Mouse (Mus musculus): ENCODE results near the gene Iqce. TPM values are rescaled to one million over a fixed set of nuclear protein-coding genes. Genes with fewer than 3 reads are reported as not detected.

Gene Iqce
- polyA plus RNA-seq, 1 experiment from 2014 or later, result 13.4 TPM

DNA sequence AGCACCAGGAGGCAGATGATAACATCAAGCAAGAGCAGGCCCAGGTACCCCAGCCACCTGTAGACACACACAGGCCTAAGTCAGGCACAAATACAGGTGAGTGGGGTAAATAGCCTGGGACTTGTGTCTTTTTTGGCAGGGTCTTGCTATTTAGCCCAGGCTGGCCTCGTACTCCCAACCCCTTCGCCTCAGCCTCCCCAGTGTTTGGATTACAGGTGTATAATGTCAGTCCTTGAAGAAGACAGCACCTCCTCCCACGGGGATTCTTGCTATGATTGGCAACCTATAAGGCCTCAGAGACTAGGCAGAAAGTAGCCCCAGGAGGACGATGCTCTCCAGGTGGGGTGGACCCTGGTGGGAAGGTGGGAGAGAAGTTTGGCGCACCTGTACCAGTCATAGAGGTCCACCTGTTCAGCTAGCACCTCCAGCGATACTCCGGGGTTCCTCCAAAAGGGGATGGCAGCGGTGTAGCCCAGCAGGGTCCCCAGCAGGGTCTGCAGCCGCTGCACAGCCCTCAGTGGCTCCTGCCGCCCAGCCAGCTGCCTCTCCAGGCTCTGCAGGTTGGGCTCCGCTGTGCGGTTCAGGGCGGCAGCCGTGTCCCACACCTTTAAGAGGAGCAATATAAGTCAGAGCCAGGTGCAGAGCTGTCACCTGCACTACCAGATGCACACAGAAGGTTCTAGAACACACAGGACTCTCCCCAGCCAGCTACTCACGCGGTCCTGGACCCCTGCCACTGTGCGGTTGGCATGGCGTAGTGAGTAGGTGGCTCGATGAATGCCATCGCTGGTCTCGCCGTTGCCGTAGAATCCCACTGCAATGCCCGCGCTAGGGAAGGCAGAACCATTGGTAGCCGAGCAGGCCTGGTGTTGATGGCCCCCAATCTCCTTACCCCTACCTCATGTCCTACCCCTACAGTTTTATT lies 67.1 kb downstream of the Iqce start:
- Histone ChIP-seq H3K27me3 (replicated peaks; ENCODE audit: control insufficient read depth, insufficient read depth, low read length) (no peaks in the 10 kb centered on the region), H3K27ac (ENCODE audit: low read depth, low read length) (no peak overlapping the region), H3K4me2 (ENCODE audit: low read length) (no peak overlapping the region), H3K9me3 (replicated peaks; ENCODE audit: control insufficient read depth, low read length) (no peaks in the 10 kb centered on the region), H3K36me3 (ENCODE audit: control insufficient read depth, insufficient read depth, low read length) (peaks cover 97% of the 10 kb centered on the region), H3K9ac (ENCODE audit: low read length) (no peak overlapping the region), H3K4me1 (ENCODE audit: control insufficient read depth, insufficient read depth, low read length) (0 out of 2 replicates have a peak, but pooled peaks cover 3% of the 10 kb centered on the region), H3K4me3 (ENCODE audit: low read depth, low read length) (no peak overlapping the region)
- ATAC-seq (no peak), DNase-seq (ENCODE audit: low spot score) (no peak)
- WGBS, result 87% methylated on average over 26 of the region's 26 CpGs

- Histone ChIP-seq H3K4me1 (ENCODE audit: control insufficient read depth, insufficient read depth, low read length) (0 out of 2 replicates have a peak, but pooled peaks cover 3% of the 10 kb centered on the region), H3K4me2 (ENCODE audit: low read length) (no peak overlapping the region), H3K36me3 (ENCODE audit: control insufficient read depth, insufficient read depth, low read length) (peaks cover 98% of the 10 kb centered on the region), H3K27ac (ENCODE audit: low read depth, low read length) (no peak overlapping the region), H3K9me3 (replicated peaks; ENCODE audit: control insufficient read depth, low read length) (no peaks in the 10 kb centered on the region), H3K4me3 (ENCODE audit: low read depth, low read length) (no peak overlapping the region), H3K9ac (ENCODE audit: low read length) (no peak overlapping the region), H3K27me3 (replicated peaks; ENCODE audit: control insufficient read depth, insufficient read depth, low read length) (no peaks in the 10 kb centered on the region)
- ATAC-seq (no peak), DNase-seq (ENCODE audit: low spot score) (no peak)
- WGBS, result 87% methylated on average over 7 of the region's 7 CpGs
Observed at GRCm38 (mm10) chr5:140633432-140633831, 68.7 kb downstream of the Iqce start.

- H3K4me1 ChIP-seq (ENCODE audit: control insufficient read depth, insufficient read depth, low read length), result no peaks in the 10 kb centered on the region
- peaks cover 97% of the 10 kb centered on the region for H3K36me3 ChIP-seq (ENCODE audit: control insufficient read depth, insufficient read depth, low read length)
- H3K27ac ChIP-seq (ENCODE audit: low read depth, low read length), result no peak overlapping the region
- H3K9ac ChIP-seq (ENCODE audit: low read length), result no peak overlapping the region
- no peaks in the 10 kb centered on the region for H3K9me3 ChIP-seq (replicated peaks; ENCODE audit: control insufficient read depth, low read length)
- no peak for ATAC-seq
- no peak overlapping the region for H3K4me2 ChIP-seq (ENCODE audit: low read length)
- H3K27me3 ChIP-seq (replicated peaks; ENCODE audit: control insufficient read depth, insufficient read depth, low read length), result no peaks in the 10 kb centered on the region
- no peak overlapping the region for H3K4me3 ChIP-seq (ENCODE audit: low read depth, low read length)
- DNase-seq (ENCODE audit: low spot score), result no peak
- 97% methylated on average over 9 of the region's 9 CpGs for WGBS
Observed at GRCm38 (mm10) chr5:140628995-140629394, 73.2 kb downstream of the Iqce start.

- Histone ChIP-seq H3K4me1 (ENCODE audit: control insufficient read depth, insufficient read depth, low read length) (no peaks in the 10 kb centered on the region), H3K9ac (ENCODE audit: low read length) (no peak overlapping the region), H3K27me3 (replicated peaks; ENCODE audit: control insufficient read depth, insufficient read depth, low read length) (no peaks in the 10 kb centered on the region), H3K9me3 (replicated peaks; ENCODE audit: control insufficient read depth, low read length) (no peaks in the 10 kb centered on the region), H3K4me3 (ENCODE audit: low read depth, low read length) (no peak overlapping the region), H3K4me2 (ENCODE audit: low read length) (no peak overlapping the region), H3K36me3 (ENCODE audit: control insufficient read depth, insufficient read depth, low read length) (peaks cover 97% of the 10 kb centered on the region), H3K27ac (ENCODE audit: low read depth, low read length) (no peak overlapping the region)
- 94% methylated on average over 5 of the region's 5 CpGs for WGBS
- no peak for DNase-seq (ENCODE audit: low spot score)
- no peak for ATAC-seq
Observed at GRCm38 (mm10) chr5:140627580-140627979, 74.6 kb downstream of the Iqce start.

- Histone ChIP-seq H3K27ac (ENCODE audit: low read depth, low read length) (no peak overlapping the region), H3K4me3 (ENCODE audit: low read depth, low read length) (no peak overlapping the region), H3K9me3 (replicated peaks; ENCODE audit: control insufficient read depth, low read length) (no peaks in the 10 kb centered on the region), H3K4me1 (ENCODE audit: control insufficient read depth, insufficient read depth, low read length) (no peaks in the 10 kb centered on the region), H3K36me3 (ENCODE audit: control insufficient read depth, insufficient read depth, low read length) (peaks cover 87% of the 10 kb centered on the region), H3K9ac (ENCODE audit: low read length) (no peak overlapping the region), H3K4me2 (ENCODE audit: low read length) (no peak overlapping the region), H3K27me3 (replicated peaks; ENCODE audit: control insufficient read depth, insufficient read depth, low read length) (no peaks in the 10 kb centered on the region)
- ATAC-seq (no peak), DNase-seq (ENCODE audit: low spot score) (no peak)
- WGBS, result 89% methylated on average over 13 of the region's 13 CpGs
Observed at GRCm38 (mm10) chr5:140624961-140625360, 77.2 kb downstream of the Iqce start.

DNA sequence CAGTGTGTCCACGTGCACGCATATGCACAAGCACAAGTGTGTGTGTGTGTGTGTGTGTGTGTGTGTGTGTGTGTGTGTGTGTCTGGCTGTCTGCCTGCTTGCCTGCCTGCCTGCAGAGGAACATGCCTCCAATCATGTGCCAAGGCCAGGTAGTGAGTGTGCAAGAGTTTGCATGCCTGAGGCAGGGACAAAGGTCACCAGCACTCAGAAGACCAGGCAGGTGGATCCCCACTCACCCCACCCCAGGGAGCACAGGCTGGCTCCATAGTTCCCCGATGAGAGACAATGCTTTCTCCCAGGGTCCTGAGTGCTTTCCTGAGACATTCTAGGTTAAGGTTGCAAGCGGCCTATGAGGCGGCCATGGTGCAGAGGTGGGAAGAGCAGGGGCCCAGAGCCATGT lies 77.9 kb downstream of the Iqce start:
- DNase-seq (ENCODE audit: low spot score) (no peak), ATAC-seq (no peak)
- no peak overlapping the region for H3K9ac ChIP-seq (ENCODE audit: low read length)
- H3K4me3 ChIP-seq (ENCODE audit: low read depth, low read length), result no peak overlapping the region
- peaks cover 80% of the 10 kb centered on the region for H3K36me3 ChIP-seq (ENCODE audit: control insufficient read depth, insufficient read depth, low read length)
- no peaks in the 10 kb centered on the region for H3K4me1 ChIP-seq (ENCODE audit: control insufficient read depth, insufficient read depth, low read length)
- peak overlapping the region; percentile 21; the same call in 1 of the 2 replicates for H3K27ac ChIP-seq (ENCODE audit: low read depth, low read length)
- 92% methylated on average over 5 of the region's 5 CpGs for WGBS
- no peaks in the 10 kb centered on the region for H3K9me3 ChIP-seq (replicated peaks; ENCODE audit: control insufficient read depth, low read length)
- H3K27me3 ChIP-seq (replicated peaks; ENCODE audit: control insufficient read depth, insufficient read depth, low read length), result no peaks in the 10 kb centered on the region
- no peak overlapping the region for H3K4me2 ChIP-seq (ENCODE audit: low read length)

- DNase-seq (ENCODE audit: low spot score), result no peak
- Histone ChIP-seq H3K9ac (ENCODE audit: low read length) (no peak overlapping the region), H3K36me3 (ENCODE audit: control insufficient read depth, insufficient read depth, low read length) (peaks cover 76% of the 10 kb centered on the region), H3K27me3 (replicated peaks; ENCODE audit: control insufficient read depth, insufficient read depth, low read length) (no peaks in the 10 kb centered on the region), H3K4me2 (ENCODE audit: low read length) (no peak overlapping the region), H3K4me3 (ENCODE audit: low read depth, low read length) (no peak overlapping the region), H3K27ac (ENCODE audit: low read depth, low read length) (no peak overlapping the region), H3K4me1 (ENCODE audit: control insufficient read depth, insufficient read depth, low read length) (no peaks in the 10 kb centered on the region), H3K9me3 (replicated peaks; ENCODE audit: control insufficient read depth, low read length) (no peaks in the 10 kb centered on the region)
- WGBS, result 88% methylated on average over 4 of the region's 4 CpGs
- no peak for ATAC-seq
Observed at GRCm38 (mm10) chr5:140623791-140624190, 78.4 kb downstream of the Iqce start.

GRCm38 (mm10) chr5:140622978-140623670 lies 79.1 kb downstream of the Iqce start:
- WGBS, result 92% methylated on average over 23 of the region's 23 CpGs
- no peak overlapping the region for H3K27ac ChIP-seq (ENCODE audit: low read depth, low read length)
- H3K9me3 ChIP-seq (replicated peaks; ENCODE audit: control insufficient read depth, low read length), result no peaks in the 10 kb centered on the region
- H3K4me1 ChIP-seq (ENCODE audit: control insufficient read depth, insufficient read depth, low read length), result no peaks in the 10 kb centered on the region
- ATAC-seq (no peak), DNase-seq (ENCODE audit: low spot score) (no peak)
- no peak overlapping the region for H3K4me2 ChIP-seq (ENCODE audit: low read length)
- H3K27me3 ChIP-seq (replicated peaks; ENCODE audit: control insufficient read depth, insufficient read depth, low read length), result no peaks in the 10 kb centered on the region
- no peak overlapping the region for H3K9ac ChIP-seq (ENCODE audit: low read length)
- H3K36me3 ChIP-seq (ENCODE audit: control insufficient read depth, insufficient read depth, low read length), result peaks cover 69% of the 10 kb centered on the region
- no peak overlapping the region for H3K4me3 ChIP-seq (ENCODE audit: low read depth, low read length)

- Histone ChIP-seq H3K4me1 (ENCODE audit: control insufficient read depth, insufficient read depth, low read length) (no peaks in the 10 kb centered on the region), H3K4me2 (ENCODE audit: low read length) (no peak overlapping the region), H3K36me3 (ENCODE audit: control insufficient read depth, insufficient read depth, low read length) (peaks cover 56% of the 10 kb centered on the region), H3K4me3 (ENCODE audit: low read depth, low read length) (no peak overlapping the region), H3K27me3 (replicated peaks; ENCODE audit: control insufficient read depth, insufficient read depth, low read length) (no peaks in the 10 kb centered on the region), H3K9me3 (replicated peaks; ENCODE audit: control insufficient read depth, low read length) (no peaks in the 10 kb centered on the region), H3K9ac (ENCODE audit: low read length) (peak overlapping the region; percentile 13; the same call in 1 of the 2 replicates), H3K27ac (ENCODE audit: low read depth, low read length) (peak overlapping the region; percentile 59; the same call in 1 of the 2 replicates)
- ATAC-seq (no peak), DNase-seq (ENCODE audit: low spot score) (no peak)
- 67% methylated on average over 10 of the region's 10 CpGs for WGBS
Observed at GRCm38 (mm10) chr5:140621517-140621916, 80.7 kb downstream of the Iqce start.
